Mouse (Mus musculus) urinary bladder, postnatal 4 days (tissue): ENCODE results near the gene Tbc1d4.

Experiments used
- DNase-seq, 2 experiments: peaks; one replicate each; pipeline ENCODE4 v3.0.0; 2021 to 2022; ENCODE audit warnings: low spot score in 2 of 2

Gene Tbc1d4

DNA sequence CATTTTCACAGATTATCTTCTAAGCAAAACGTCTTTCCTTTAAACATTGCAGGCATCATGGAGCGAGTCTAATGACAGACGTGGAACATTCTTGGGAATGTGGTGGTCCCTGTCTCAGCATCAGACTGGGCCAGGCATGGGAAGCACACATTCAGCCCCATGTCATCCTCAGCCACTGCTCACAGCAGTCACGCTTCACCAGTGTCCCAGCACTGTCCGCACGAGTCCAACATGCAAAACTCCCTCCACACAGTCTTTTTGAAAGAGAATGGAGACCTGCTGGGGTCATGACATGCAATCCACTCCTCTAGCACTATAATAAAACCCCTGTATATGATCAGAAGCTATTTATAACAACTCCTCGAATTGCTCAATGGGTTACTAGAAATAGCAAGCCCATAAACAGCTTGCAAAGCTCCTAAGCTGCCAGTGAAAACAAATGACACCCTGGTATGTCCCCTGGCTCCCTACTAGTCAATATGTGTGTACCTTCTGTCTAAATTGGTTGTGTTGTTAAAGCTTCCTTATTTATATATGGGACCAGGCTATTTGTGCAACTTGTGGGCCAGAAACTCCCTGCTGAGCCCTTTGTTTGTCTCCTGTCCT is 76.8 kb downstream of the Tbc1d4 start:
- DNase-seq, result no peak

DNA sequence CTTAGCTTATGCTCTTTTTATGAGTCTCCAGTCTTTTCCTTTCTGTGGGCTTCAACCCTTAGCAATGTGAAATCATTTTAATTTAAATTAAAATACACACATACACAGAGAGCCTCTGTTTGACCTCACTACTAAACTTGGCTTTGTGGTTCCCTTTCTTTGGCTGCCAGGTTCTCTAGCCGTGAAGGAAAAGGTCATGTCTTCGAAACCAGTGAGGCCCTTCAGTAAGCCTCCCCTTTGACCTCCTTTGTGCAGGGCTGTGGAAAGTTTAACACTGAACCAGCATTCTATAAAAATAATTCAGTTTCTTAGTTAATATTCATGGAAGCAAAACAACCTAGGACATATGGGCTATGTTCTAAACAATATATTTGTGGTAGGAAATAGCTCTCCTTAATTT is 78.5 kb downstream of the Tbc1d4 start:
- no peak for DNase-seq

- DNase-seq, result no peak
Observed at GRCm38 (mm10) chr14:101529194-101529593, 79.8 kb downstream of the Tbc1d4 start.

GRCm38 (mm10) chr14:101527420-101527996 is 81.5 kb downstream of the Tbc1d4 start:
- no peak for DNase-seq

DNA sequence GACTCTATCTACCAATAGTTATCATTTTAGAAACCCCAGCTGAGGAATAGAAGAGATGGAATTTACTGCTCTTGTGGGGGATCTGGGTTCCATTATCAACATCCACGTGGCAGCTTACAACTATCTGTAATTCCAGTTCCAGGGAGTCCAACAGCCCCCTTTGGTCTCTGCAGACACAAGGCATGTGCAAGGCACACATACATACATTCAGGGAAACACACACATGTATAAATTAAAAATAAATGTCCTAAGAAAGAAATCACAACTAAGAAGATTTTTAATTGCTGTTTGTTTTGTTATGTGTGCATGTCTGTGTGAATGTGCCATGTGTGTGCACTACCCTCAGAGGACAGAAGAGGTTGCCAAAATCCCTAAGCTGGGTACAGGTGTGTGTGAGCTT is 82.5 kb downstream of the Tbc1d4 start:
- DNase-seq, result no peak

- no peak for DNase-seq
Observed at GRCm38 (mm10) chr14:101519964-101520363, 89.0 kb downstream of the Tbc1d4 start.

- DNase-seq, result no peak
Observed at GRCm38 (mm10) chr14:101518259-101518658, 90.7 kb downstream of the Tbc1d4 start.

DNA sequence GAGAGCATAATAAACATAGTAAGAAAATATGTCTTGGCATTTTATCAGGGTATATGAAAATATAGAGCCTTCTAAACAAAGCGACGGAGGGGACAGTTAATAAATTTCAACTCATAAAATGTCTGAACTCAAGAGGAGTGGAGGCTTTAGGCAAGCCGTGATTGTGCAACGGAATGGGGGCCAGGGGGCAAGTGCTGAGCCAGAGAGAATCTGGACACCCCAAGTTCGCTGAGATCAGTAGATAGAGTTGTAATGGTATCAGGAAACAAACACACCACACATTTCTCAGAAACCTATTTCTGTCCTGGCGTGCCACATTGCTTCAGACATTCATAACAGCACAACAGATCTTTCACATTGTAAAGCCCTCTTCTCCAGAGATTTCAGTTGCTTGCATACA is 91.2 kb downstream of the Tbc1d4 start:
- no peak for DNase-seq

DNA sequence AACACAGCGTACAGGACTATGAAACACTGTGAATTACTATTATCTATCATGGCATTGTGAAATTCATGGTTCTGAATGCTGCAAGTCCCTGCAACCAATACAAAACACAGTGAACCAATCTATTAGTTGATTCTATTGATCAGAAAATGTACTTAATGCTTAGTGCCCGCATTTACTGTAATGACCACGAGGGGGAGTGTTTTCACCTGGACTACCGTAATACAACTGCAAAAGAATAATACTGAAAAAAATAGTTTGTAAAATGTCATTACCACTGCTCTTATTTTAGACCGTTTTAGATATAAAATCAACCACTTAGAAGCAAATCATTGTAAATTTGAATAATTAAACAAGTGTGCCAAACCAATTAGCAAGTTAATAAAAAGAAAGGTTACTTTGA is 91.7 kb downstream of the Tbc1d4 start:
- no peak for DNase-seq

- DNase-seq, result no peak
Observed at GRCm38 (mm10) chr14:101516864-101517263, 92.1 kb downstream of the Tbc1d4 start.

GRCm38 (mm10) chr14:101516031-101516430 is 93.0 kb downstream of the Tbc1d4 start:
- DNase-seq, result no peak

GRCm38 (mm10) chr14:101515271-101515670 is 93.7 kb downstream of the Tbc1d4 start:
- DNase-seq, result no peak

- DNase-seq, result no peak
Observed at GRCm38 (mm10) chr14:101514557-101514971, 94.4 kb downstream of the Tbc1d4 start.

- DNase-seq, result no peak
Observed at GRCm38 (mm10) chr14:101513163-101513562, 95.8 kb downstream of the Tbc1d4 start.

GRCm38 (mm10) chr14:101511410-101511809 is 97.6 kb downstream of the Tbc1d4 start:
- DNase-seq, result no peak

DNA sequence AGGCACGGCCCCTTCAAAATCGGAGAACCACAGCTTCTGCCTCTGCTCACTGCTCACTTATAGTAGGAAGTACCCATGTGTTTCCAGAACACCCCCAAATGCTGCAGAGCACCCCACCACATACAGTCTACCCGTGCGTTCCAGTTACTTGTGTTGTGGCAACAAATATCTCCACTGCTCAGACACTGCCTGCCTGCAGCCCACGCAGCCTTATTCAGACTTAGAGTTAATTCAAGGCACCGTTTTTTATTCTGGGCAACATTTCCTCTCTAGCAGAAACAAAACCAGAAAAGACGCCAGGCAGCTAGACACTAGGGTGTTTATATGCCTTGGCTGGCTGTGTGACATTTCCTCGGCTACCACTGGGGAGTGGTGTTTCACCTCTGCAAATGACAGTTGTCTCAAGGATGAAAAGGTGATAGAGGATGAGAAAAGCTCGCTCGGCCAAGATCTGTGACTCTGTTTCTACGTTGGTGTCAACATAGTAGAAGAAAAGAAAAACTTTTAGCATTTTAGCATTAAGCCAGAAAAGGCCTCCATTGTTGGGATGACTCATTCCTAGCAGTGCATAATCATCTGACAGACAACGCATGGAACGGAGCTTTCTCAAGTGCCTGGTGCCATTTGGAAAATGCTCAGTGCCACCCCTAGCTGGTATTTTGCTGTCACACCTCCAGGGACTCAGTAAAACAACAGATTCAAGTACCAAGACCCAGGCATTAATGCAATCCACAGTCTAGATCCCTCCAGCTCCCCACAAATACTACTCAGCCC is 98.3 kb downstream of the Tbc1d4 start:
- DNase-seq, result no peak

DNA sequence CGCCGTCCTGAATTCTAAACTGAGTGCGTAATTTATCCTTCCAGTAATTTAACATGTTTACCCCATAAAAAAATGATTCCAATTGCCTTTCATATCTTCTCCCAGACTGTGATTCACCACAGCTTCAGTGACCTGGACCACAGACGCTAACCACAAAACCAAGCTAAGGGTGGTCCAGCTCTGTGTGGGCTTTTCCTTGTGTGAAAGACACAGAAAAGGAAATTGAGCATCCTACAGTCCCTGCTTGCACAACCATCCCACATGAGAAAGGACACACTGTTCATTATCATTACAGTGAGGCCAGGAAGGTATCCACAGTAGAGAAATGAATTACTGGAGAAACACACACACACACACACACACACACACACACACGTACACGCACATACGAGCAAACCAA is 99.2 kb downstream of the Tbc1d4 start:
- no peak for DNase-seq

GRCm38 (mm10) chr14:101507956-101508355 is 101.0 kb downstream of the Tbc1d4 start:
- no peak for DNase-seq

DNA sequence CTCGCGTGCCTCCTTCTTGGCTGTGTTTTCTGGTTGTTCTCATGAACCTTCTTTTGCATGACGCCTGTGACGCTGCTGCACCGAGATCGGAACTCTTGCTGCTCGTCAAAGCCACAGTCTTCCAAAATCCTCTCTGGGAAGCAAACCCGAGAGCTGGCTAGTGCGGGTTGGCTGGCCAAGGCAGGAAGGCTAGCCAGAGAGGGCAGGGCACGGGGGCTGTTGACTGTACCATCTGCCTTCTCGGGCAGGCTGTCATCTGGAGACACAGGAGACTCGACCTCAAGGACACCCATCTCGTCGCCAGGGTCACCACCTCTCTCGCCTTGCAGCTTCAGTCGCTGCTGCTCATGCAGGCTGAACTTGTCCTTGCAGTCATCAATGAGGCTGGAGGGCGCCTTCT is 101.8 kb downstream of the Tbc1d4 start:
- no peak for DNase-seq

GRCm38 (mm10) chr14:101505805-101506204 is 103.2 kb downstream of the Tbc1d4 start:
- no peak for DNase-seq

GRCm38 (mm10) chr14:101504473-101505200 is 104.4 kb downstream of the Tbc1d4 start:
- DNase-seq, result no peak

GRCm38 (mm10) chr14:101503168-101503961 is 105.6 kb downstream of the Tbc1d4 start:
- DNase-seq, result no peak
